Mouse (Mus musculus) embryo, embryonic 11 days (tissue): ENCODE data around the gene Loxl1.
"Not testable (repeated sequence)": the region's sequence is repeated elsewhere in the genome, so short reads cannot be mapped to it uniquely, and the experiment has no call there.

Source experiments
- DNase-seq: peaks from one replicate; pipeline ENCODE4 v3.0.0-alpha.2; 2015

Gene Loxl1

DNA sequence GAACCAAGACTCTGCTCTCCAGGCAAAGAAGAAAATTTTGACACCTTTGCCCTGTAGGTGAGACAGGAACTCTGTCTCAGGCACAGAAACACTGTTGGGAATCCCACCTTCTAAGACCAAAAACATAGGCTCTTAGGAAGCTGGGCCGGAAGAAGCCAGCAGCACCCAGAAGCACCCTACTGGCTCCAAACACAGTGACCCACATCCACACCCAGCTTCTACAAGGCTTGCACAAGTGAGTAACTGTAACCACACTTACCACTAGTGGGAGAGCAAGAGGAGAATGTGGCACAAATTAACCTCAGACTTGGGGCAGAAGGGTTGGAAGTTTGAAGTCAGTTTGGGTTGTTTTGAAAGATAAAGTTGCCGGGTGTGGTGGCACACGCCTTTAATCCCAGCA is 37.2 kb downstream of the Loxl1 start:
- DNase-seq, result no peak

DNA sequence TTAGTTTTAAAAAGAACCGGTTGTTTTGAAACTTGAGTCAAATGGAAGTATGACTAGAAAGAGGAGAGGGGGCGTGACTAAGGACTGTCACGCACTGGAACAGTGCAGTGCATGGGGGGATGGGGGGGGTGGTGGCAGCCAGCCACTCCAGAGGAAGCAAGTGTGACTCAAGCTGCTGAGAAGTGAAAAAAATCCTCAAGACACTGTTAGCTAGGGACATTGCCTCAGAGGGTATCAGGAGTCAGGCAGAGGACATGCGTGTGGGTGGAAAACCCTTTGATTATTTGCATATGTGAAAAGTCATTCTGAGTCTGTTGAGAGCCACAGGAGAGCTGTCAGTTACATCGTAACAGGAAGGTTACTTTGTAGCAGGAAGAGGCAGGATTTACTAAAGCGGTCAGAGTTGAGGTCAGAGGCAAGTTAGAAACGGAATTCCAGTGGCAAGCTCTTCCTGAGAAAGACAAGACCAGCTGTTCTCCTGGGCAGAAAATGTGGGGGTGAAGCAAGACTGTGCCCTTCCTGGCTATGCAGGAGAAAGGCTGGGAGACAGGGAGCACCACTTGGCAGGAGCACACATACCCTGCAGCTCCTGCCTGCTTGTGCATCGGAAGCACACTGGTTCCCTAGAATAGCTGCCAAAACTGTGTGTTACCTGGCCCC is 37.7 kb downstream of the Loxl1 start:
- DNase-seq, result peak; percentile 49

DNA sequence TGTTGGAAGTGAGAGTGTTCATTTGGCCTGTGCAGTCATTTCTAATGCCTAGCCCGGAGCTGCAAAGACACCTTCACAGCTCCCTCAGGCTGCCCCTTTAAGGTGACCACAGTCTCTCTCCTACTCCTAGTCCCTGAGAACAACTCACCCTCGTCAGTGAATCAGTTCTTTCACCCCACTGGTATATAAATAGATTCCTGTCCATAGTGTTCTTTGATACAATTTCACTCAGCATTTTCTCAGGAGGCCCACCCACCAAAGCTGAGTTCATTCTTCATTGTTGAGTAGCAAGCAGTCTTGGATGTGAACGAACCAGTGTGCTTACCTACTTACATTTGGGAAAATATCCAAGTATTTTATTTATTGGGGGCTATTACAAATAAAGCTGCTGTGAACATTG is 38.4 kb downstream of the Loxl1 start:
- no peak for DNase-seq

DNA sequence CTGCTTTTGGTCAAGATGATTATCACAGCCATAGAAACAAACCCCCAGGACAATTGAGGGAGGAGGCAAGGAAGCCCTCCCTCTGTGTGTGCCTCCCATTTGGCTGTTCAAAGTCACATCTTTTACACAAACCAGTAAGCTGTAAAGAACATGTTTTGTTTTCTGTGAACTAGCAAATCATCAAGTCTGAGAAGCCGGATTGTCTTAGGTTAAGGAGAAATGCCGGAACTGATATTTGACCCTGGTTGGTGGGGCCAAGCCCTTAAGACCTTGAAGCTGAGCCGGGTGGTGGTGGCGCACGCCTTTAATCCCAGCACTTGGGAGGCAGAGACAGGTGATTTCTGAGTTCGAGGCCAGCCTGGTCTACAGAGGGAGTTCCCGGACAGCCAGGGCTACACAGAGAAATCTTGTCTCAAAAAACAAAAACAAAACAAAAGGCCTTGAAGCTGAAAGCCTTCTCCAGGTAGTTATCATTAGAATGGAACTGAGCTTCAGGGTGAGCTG is 38.8 kb downstream of the Loxl1 start:
- DNase-seq, result no peak

DNA sequence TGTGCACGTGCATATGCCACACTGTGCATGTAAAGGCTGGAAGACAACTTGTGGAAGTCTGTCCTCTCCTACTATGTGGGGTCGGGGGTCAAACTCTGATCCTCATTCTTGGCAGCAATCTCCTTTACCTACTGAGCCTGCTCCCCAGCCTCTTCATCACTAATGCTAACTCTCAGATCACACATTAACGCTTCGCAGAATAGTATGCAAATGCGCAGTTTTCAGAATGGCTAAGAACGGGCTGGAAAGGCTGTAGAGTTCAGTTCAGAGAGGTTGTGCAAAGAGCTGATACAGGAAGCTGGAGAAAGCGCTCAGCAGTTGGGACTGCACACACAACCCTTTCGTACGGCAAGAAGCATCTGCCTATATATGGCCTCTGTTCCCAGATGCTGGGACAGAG is 40.1 kb downstream of the Loxl1 start:
- DNase-seq, result no peak

DNA sequence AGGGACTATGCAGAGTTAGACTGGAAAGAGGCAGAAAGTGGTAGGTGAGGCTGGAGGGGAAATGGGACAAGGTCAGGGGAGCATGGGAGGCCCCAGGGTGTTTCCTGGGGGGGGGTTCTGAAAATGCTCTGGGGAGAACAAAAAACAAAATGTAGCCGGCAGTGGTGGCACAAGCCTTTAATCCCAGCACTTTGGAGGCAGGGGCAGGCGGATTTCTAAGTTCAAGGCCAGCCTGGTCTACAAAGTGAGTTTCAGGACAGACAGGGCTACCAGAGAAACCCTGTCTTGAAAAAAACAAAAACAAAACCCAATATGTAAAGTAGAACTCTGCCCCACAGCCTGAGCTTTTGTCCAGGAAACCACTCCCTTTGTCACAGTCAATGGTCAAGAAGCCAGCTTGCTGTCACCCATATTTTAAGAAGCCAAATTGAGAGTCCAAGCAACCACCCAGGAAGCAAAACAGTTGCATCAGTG is 40.9 kb downstream of the Loxl1 start:
- DNase-seq, result no peak

DNA sequence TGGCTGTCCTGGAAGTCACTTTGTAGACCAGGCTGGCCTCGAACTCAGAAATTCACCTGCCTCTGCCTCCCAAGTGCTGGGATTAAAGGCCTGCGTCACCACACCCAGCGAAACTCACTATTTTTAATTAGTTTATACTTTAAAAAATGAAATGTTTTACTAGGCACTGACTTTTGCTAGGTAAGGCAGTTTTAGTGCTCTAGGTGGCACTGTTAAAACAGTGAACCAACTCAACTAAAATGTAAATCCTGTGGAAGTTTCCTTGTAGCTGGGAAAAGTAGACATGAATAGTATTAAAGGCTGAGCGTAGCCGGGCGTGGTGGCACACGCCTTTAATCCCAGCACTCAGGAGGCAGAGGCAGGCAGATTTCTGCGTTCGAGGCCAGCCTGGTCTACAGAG is 41.4 kb downstream of the Loxl1 start:
- DNase-seq, result not testable (repeated sequence)

DNA sequence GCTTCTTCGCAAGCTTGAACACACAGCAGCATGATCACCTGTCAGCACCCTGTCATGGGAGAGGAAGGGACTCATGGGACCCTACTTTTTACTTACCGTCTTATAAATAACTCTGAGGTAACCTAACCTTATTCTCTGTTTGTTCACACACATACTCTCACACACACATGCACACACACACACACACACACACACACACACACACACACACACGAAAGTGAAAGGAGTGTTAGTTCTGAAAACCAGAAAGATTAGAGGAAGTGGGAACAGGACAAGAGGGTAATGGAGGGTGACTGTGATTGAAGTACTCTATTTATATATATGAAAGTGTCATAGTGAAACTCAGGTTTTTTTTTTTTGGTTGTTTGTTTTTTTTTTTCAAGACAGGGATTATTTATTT is 41.9 kb downstream of the Loxl1 start:
- no peak for DNase-seq

DNA sequence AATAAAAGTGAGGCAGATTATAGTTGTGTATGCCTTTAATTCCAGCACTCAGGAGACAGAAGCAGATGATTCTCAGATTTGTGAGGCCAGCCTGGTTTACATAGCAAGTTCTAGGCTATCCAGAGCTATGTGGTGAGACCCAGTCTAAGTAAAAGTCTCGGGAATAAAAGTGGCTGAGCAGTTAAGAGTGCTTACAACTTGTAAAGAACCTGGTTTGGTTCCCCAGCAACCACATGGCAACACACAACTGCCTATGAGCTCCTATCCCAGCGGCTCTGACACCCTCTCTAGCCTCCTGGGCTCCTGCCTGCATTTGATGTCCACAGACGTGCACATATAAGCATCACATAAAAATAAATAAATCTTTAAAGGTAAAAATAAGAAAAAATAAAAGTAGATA is 42.9 kb downstream of the Loxl1 start:
- no peak for DNase-seq

DNA sequence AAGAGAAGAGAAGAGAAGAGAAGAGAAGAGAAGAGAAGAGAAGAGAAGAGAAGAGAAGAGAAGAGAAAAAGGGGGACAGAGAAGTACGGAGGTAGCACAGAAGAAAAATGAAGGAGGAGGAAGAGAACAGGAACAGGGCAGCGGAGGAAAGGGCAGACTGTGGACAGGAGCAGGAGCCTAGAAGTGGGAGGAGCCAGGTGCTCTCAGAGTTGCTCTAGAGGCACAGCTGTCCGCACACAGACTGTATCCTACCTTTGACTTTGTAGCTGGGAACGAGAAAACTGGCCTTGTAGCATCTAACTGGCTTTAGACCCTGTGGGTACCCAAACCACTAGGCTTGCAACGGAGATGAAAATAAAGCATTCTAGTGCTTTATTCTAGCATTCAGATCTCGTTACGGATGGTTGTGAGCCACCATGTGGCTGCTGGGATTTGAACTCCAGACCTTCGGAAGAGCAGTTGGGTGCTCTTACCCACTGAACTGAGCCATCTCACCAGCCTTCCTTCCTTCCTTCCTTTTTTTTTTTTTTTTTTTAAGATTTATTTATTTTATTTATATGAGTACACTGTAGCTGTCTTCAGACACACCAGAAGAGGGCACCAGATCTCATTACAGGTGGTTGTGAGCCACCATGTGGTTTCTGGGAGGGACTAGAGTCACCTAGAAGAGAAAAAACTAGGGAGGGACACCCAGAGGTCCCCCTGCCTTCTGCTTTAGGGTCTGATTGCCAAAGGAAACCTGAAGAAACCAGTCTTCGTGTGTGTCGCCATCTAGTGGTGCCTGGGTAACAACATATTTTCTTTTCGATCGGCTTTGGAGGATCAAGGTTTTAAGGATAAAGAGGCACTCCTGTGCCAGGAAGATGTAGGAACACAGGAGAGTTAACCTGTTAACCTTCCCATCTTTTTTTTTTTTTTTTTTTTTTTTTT is 44.3 kb downstream of the Loxl1 start:
- DNase-seq, result peak; percentile 83

DNA sequence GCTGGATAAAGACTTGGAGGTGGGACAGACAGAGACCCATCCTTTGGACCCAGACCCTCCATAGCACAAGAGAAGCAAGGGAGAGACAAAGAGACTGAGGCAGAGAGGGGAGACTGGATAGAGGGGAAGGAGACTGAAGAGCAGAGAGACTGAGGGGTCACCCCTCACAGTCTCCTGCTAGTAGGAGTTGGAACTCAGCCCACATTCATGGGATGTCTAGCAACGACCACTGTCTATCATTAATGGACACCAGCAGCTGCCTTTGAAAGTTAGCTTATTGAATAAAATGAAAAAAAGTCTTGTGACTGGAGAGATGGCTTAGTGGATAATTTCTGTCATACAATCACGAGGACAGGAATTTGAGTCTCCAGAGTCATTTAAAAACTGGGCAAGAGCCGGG is 45.9 kb downstream of the Loxl1 start:
- no peak for DNase-seq

DNA sequence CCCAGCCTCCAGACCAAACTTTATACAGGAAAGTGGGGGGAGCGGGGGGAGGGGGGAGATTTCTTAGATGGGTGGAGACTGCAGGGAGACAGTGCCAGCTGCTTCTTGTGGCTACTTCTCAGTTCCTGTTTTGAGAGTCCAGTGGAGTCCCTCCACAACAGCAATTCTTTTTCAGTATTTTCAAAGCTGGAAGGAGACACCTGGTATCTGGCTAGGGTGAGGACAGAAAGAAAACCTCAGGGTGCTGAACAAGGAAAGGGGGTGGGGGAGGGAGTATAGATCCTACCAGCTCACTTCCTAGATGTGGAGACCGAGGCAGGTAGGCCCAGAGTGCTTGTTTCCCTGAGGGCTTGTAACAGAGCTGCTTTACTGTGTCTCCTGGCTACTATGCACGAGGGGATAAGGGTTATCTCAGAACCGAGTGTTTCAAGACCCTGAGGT is 46.4 kb downstream of the Loxl1 start:
- no peak for DNase-seq

DNA sequence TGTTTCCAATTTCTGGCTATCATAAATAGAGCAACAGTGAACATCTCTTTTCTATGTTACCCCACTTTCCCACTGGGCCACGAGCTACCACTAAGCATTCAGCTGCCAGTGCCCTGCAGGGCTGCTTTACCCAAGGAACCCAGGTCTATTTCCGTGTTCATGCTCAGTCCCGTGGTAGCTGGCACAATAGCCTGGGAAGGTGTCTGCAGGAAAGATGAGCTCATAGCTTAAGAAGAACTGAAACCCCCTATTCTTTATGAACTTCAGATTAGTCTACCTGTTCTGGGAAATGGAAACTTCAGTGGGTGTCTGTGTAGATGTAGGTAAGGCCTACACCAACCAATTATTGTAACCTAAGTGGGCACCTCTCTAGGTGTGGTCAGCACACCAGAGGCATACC is 47.6 kb downstream of the Loxl1 start:
- DNase-seq, result no peak

DNA sequence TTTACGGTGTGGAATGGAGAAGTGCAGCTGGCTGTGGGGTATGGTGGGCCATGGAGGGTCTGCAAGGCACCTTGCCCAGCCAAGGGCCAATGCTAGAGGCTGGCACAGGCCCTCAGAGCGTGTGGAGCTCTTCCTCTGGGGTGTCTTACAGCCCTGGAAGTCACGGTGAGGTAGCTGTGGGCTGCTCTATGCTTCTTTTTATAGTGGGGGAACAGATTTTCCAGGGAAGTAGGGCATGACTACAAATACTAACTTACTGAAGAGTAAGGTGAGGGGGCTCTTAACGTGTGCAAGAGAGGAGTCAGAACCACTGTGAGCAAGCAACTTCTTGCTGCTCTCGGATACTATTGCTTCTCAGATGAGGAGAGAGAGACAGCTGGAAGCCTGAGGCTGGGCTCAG is 50.5 kb downstream of the Loxl1 start:
- no peak for DNase-seq

DNA sequence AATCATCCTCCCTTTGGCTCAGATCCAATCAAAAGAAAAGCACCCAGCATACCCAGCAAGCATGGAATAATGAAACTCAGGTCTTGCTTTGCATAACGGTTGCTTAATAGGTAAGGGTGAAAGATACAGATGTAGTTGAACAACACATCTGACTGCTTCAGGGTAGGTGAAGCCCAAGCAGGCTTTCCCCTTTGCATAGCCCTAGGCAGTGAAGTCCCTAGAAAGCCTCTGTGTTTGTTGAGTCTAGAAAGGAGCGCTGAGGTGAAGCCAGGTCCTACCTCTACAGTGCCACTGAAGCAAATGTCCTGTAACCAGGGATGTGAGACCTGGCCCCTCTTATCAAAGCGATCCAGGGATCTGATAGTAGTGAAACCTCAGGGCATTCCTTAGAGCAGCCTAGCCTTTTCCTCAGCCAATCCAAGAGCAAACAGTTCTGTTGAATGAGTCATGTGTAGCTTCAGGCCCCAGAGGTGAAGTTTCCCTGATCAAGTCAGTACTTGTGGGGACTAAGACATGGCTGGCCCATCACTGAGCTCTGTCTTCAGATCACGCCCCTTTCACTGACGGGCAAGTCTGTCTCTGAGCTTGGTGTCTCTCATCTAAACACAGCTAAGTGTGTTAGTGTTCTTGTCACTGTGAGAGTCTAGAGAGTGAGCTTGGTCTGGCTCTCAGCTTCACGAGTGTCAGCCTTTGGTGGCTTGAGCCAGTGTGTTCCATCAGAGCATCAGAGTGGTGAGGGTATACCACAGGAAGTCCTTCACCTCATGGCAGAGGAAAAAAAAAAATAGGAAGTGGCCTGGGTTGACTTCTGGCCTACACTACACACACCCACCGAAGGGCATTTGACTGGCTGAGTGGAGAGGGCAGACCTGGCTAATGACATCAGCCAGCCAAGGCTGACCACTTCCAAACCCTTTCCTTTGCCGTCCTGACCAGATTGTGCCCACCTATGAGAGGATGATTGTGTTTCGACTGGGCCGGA is 57.0 kb downstream of the Loxl1 start:
- DNase-seq, result no peak

DNA sequence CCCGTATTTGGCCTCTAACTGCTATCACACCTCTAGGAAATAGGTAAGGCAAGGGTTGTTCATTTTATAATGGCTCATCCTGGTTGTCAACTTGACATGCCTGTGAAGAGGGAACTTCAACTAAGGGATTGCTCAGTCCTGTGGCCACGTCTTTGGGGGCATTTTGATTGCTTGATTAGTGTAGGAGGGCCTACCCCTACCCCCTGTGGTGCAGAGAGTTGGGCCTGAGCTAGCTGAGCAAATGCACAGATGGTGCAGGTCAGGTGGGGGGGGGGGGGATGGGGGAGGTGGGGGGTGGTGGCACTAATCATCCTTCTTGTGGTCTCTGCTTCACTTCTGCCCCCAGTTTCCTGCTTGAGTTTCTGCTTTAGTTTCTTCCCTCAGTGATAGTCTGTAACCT is 57.9 kb downstream of the Loxl1 start:
- no peak for DNase-seq

DNA sequence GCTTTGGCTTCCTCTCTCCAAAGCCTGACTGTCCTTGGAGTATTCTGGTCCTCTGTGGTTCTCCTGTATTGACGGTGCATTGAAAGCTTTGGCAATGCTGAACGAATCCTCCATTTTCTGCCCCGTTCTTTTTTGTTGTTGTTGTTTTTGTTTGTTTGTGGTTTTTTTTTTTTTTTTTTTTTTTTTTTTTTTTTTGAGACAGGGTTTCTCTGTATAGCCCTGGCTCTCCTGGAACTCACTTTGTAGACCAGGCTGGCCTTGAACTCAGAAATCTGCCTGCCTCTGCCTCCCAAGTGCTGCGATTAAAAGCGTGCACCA is 59.2 kb downstream of the Loxl1 start:
- DNase-seq, result not testable (repeated sequence)

DNA sequence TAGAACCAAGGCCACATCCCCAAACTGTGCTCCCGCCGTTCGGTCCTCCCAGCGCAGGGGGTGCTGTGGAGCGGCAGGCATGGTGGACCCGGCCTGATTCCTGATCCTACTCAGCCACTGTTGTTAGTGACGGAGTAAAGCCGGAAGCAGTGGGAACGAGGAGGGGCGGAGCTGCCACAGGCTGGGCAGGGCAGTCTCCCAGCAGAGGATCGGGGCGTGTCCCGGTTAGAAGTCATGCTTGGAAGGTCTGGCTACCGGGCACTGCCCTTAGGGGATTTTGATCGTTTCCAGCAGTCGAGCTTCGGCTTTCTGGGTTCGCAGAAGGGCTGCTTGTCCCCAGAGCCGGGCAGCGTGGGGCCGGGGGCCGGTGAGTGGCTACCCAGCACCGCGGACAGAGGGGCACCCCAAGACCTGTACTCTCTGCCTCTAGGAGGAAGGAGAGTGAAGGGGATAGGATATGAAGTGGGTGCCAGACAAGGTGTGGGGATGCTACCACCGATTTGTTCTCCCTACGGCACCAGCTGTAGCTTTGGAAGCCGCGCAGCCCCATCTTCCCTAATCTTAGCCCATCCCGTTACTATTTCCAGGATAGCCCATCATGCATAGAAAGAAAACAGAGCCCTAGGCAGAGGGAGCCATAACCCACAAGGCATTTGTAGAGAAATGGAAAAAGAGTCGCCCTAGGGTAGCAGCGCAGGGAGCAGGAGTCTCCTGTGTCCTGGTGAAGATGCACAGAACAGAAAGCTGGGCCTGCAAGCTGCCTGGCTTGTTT is 59.8 kb downstream of the Loxl1 start, which contains the start of gene Stoml1:
Stoml1 (plus strand) TSS at position 132 of the 772 bp plus-strand sequence.
- peak; percentile 96 for DNase-seq

DNA sequence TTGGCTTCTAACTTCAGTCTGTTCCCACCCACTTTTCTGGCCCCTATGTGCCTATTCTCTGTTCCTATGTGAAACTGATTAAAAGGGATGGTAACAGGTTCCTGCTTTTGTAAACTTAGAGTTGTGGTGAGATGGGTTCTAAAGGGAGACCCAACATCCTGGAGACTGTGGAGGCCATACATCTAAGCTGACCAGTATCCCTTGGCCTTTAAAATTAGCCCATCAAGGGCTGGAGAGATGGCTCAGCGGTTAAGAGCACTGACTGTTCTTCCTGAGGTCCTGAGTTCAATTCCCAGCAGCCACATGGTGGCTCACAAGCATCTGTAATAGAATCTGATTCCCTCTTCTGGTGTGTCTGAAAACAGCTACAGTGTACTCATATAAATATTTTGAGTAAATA is 62.3 kb downstream of the Loxl1 start:
- DNase-seq, result not testable (repeated sequence)

DNA sequence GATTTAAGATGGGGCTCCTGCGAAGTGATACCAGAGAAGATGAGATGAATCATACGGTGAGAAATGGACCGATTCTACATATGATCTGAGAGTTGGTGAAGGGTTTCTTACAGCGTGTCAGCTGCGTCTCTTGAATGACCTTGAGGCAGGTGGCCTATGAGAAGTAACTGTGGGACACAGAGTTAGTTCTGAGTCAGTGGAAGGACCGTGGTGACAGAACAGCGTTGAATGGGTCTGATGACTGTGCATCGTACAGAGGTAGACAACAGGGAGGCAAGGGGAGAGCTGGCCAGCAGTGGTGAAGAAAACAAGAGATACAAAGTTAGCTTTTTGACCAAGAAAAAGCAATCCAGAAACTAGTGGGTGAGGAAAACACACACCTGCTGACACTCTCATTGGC is 62.7 kb downstream of the Loxl1 start:
- no peak for DNase-seq

DNA sequence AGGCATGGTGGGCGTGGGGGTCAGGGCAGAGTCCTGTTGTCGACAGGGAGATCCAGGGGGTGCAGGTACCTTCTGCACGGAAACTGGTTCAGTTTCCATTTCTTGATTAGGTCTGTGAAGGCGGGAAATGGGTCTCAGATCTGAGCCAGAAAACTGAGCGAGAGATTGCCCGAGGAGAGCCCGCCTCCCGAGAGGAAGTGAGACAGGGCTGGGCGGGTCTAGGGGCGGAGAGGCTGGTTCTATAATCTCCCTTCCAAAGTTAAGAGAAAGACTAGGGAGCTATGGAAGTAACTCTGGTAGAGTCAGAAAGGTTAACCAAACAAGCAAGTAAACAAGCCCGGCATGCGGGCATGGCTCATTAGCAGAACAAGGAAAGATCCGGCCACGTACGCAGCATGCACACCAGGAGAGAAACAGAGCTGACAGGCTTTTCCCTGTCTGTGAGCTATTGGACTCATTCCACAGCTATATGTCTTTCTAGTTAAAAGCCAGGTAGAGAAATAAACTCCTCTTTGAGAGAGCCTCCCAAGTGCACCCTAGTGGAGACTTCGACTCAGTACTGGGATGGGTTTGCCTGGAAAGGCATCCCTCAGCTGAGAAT is 63.3 kb downstream of the Loxl1 start, which contains the start of gene Pml:
Pml (minus strand) TSS at position 195 of the 601 bp plus-strand sequence.
- peak; percentile 82 for DNase-seq
